Mouse (Mus musculus) spleen, postnatal 36 days (tissue): Measurements from ENCODE around the gene Sos1.

Experiments used
- DNase-seq, 2 experiments: peaks; one replicate each; pipeline ENCODE4 v3.0.0; 2022; ENCODE audit warnings: low spot score in 2 of 2, mixed read lengths in 1 of 2

Sos1 gene

GRCm38 (mm10) chr17:80480031-80480854, at the start of gene Sos1:
Sos1 (minus strand) TSS chr17:80480453.
- peak; percentile 94 to 95 for DNase-seq

DNA sequence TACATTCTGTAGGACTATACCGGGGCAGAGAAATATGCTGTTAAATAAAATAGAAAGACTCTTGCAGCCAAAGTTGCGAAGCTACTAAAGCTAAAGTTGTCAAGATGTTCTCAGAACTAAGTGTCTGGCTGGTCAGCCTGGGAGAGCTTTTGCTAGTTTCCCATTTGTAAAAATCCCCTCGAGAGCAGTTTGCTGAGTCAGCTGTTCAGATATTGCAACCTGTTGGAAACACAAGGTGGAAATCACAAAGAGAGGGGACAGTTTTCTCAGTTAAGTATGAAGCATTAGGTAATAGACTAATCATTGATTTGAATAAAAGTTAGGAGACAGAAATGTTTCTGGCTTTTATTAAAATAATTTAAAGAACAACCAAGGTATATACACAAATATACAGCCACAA, 43.0 kb upstream of the Sos1 start:
- no peak for DNase-seq

- DNase-seq, result no peak
Measured at GRCm38 (mm10) chr17:80522229-80522556, 41.9 kb upstream of the Sos1 start.

DNA sequence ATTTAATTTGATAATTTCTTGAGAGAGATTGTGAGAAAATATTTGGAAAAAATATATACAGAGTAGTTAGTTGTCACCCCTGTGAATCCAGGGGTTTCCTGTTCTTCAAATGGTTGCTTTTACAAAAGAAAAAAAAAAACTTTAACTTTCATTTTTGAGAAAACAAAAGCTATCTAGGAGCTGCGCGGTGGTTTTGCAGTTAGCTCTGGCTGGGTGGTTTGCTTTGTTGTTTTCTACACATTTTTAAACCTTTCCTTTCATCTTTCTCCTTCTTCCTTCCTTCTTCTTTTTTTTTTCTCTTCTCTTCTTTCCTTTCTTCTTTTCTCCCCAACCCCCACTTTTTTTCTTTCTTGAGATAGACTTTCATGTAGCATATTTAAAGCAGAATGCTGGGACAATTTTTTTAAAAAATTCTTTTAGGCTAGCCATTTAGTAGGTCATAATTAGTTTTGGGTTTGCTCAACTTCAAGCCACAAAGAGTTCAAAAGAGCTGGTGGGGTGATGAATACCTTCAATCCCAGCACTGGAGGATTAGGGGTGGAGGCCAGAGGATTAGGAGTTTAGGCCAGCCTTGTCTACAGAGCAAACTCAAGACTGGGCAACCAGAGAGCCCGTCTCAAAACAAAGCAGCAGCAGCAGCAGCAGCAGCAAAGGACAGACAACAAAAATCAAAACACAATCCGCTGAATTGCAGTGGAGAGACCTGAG, 41.4 kb upstream of the Sos1 start:
- DNase-seq, result no peak

- no peak for DNase-seq
Measured at GRCm38 (mm10) chr17:80520537-80520936, 40.3 kb upstream of the Sos1 start.

DNA sequence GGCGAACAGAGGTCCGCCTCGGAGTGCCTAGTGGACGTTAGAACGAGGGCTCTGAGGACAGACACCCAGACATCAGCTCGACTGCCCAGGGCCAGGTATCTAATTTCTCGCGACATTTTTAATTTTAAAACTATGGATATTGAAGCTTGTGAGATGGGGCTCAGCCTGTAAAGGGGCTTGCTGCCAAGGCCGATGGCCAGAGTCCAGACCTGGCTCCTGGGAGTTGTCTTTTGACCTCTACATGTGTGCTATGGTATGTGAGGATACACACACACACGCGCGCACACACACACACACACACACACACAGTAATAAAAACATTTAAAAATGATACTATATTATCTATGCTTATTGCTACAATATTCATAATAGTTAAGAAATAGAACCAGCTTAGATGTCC, 38.6 kb upstream of the Sos1 start:
- DNase-seq, result no peak

DNA sequence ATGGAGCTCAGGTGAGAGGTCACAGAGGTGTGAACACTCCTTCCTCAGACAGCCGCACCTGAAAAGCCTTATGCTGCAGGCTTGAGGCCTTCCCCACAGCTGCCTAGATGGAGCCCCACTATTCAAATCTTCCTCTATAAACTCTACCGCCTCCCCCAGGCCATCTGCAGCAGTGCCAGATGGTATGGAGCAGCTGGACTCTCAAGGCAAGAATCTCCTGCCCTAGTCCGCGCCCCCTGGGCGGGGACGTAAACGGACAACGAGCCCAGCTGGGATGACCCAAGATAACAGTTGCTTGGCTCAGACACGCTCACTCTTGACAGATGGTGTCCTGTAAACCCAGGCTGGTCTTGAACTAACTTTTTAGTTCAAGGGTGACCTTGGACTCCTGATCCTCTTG, 37.0 kb upstream of the Sos1 start:
- no peak for DNase-seq

DNA sequence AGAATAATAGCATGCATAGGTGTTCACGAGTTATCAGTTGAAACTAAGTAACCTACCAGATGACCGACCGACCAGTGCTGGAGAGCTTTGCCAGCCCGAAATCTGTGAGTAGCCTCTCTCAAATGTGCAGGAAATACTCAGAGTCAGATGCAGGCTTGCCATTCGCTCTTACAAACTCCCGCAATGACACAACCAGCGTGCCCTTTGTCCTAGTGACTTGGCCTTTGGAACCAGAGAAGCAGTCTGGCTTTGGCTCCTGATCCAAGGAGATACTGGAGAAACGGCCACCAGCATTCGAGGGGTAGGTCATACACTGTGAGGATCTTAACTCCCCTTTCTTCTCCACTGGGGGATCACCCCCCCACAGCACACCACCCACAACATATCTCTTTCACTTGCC, 35.7 kb upstream of the Sos1 start:
- DNase-seq, result no peak

- DNase-seq, result no peak
Measured at GRCm38 (mm10) chr17:80515513-80515912, 35.3 kb upstream of the Sos1 start.

DNA sequence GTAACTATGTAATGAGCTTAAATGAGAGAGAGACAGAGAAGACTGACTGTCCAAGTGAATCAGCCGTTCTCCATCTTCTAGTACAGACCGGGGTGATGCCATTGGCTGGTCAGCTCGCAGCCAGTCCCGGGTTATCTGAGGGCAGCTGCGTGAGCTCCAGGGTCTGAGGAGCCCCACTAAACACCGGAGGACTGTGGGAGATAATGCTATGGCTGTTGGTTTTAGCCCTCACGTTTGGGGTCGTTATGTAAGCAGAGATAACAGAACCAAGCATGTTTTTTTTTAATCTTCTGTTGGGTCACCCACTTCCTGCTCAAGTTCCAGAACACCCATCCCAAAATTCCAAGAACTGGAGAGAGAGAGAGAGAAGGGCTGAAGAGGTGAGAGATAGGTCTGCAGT, 33.5 kb upstream of the Sos1 start:
- DNase-seq, result no peak

- no peak for DNase-seq
Measured at GRCm38 (mm10) chr17:80510459-80510855, 30.2 kb upstream of the Sos1 start.

GRCm38 (mm10) chr17:80509494-80510458, 29.5 kb upstream of the Sos1 start:
- DNase-seq, result no peak

DNA sequence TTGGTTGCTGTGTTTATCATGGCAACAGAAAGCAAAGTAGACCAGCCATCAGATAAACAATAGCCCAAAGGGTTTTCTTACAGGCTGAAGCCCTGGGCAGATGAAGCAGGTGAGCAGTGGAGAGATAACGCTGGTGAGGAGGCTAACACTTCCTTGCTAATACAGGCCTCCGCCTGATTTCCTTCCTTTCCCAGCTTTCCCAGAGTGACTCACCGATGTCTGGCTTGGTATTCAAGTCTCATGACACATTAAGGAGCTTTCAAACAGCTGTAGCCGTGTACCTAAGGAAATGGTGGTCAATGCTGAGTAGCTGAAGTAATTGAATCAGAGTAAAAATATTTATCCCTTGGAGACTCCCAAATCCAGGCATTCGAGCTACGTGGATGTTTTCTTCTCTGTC, 25.5 kb upstream of the Sos1 start:
- DNase-seq, result no peak

DNA sequence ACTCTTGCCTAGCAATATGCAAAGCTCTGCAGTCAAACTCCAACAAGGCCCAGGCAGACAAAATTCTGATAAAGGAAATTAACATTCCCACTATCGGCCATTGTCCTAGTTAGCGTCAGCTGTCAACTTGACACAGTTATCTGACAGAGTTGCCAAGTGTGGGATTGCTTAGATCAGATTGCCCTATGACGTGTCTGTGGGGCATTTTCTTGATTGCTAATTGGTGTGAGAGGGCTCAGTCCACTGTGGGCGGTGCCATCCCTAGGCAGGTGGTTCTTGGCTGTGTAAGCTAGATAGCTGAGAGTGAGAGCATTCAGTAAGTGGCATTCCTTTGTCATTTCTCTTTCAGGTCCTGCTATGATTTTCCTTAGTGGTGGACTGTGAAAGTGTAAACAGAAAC, 25.1 kb upstream of the Sos1 start:
- no peak for DNase-seq

DNA sequence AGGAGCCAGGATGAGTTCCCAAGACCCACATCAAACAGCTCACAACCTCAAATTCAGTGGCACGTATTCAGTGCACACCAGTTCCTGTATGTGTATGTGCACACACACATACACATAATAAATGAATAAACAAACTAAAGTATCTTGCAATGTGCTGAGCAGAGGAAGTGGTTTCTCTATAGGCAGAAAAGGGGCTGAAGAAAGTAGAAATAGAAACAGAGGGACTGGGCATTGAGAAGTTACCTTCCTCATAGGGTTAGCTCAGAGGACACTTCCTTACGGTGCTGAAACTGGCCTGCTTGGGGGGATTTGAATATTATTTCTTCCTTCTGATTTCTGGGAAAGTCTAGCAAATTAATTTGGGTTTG, 21.5 kb upstream of the Sos1 start:
- DNase-seq, result peak in 1 of 2 experiments; percentile 34

DNA sequence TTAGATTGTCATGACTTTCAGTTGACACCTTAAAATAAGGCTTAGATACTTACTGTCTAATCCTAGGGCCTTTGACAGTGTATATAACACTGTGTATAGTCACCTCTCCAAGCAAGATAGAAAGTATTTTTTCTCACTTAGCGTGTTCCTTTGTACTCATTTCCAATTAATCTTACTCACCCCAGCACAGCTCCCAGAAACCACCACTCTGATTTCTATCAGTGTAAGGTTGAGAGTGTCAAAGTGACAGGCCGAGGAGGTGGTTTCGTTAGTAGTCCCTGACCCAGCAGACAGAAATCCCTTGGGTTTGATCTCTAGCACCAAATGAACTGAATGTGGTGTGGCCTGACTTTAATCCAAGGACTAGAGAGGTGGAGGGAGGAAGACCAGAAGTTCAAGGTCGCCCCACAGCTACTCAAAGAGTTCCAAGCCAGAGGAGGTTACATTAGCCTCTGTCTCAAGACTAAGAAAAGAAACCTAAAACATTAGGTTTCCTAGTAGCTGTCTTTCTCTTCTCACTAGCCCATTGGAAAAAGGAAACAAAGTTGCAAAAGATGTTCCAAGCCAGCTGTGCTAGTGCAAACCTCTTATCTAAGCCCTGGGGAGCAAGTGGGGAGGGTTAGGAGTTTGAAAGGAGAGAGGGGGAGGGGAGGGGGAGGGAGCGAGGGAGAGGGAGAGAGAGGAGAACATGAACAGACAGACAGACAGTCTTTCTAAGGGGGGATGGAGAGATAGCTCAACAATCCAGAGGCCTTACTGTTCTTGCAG, 21.0 kb upstream of the Sos1 start:
- DNase-seq, result no peak

GRCm38 (mm10) chr17:80500025-80500424, 19.8 kb upstream of the Sos1 start:
- DNase-seq, result no peak

DNA sequence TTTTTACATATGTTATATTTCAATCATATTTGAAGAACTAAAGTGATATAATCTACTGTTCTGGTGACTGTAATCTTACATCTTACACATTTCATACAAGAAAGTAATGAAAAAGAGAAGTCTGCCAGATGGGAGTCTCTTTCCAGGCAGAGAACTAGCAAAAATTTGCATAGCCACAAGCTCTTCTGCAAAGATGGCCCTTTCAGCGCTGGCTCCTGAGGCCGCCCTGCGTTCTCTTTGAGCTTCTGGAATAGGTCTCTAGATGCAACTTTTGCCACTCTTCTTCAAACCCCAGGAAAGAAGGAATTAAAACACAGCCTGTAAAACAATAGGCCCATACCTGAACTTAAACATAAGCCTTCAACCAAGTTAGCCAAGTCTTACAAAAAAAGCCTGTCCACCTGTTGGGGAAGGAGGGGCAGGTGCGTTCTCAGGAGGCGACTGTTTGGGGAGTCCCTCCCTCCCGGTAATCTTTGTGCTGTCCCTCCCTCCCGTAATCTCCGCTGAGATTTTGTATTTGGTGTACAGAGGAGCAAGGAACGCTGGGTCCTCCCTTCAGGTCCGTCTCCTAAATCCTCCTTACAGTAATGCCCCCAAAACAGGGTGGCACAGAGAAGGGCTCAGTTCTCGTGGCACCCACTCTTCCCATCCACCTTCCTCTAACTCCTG, 18.5 kb upstream of the Sos1 start:
- peak; percentile 32 to 51 for DNase-seq

GRCm38 (mm10) chr17:80497183-80497601, 16.9 kb upstream of the Sos1 start:
- no peak for DNase-seq

DNA sequence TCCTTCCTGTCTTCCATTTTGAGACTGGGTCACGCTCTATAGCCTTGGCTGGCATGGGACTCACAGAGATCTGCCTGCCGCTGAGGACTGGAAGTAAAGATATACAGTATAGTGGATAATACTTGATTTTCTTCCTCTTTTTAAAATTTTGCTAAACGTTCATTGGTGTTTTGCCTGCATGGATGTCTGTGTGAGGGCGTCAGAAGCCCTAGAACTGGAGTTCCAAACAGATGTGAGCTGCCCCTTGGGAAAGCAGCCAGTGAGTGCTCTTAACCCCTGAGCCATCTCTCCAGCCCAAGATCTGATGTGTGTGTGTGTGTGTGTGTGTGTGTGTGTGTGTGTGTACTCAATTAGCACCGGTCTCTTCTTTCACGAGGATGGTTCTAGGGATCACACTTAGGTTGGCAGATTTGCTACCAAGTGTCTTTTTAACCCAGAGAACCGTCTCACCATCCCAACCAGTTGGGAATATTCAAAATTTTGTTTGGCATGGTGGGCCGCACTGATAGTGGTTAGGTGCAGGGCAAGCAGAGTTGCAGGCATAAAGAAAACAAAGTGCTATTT, 16.4 kb upstream of the Sos1 start:
- no peak for DNase-seq

- no peak for DNase-seq
Measured at GRCm38 (mm10) chr17:80496185-80496584, 15.9 kb upstream of the Sos1 start.
